Mouse (Mus musculus): ENCODE data around the gene Gpatch8.
A peak's percentile ranks its signal among the peaks of the same experiment; 100 is the strongest.

GRCm38 (mm10) chr11:102447497-102447896 lies 108.7 kb downstream of the Gpatch8 start, which contains the start of gene Fam171a2:
- TF ChIP-seq POLR2A (IDR thresholded peaks at IDR 0.05; ENCODE audit: control insufficient read depth, low read depth, low read length) (no peak), CTCF (IDR thresholded peaks at IDR 0.05; ENCODE audit: control insufficient read depth, insufficient read depth, insufficient replicate concordance, low read depth, low read length) (peak; percentile 71)

All from testis, adult 2 months (tissue).